ENCODE assay signal across 9 mouse cellular contexts in genomic region chr2:26359983-26360382, GRCm38 (mm10). TPM values are rescaled to one million over a fixed set of nuclear protein-coding genes. Genes with fewer than 3 reads are reported as not detected.
DNase-seq lines count a peak whose midpoint lies in the region; ATAC-seq and TF ChIP-seq lines count a peak whose summit lies in the region.
"Had no signal": no experiment of that assay in that cellular context is flagged by ENCODE, and none has a peak within 500 bp of the region (broad histone marks: within the 10 kb centered on the region; RNA-seq: fewer than 3 reads in every experiment).

No protein-coding gene starts in this region.

- no peak overlapping the region for H3K9ac ChIP-seq in liver, embryonic 11.5 days (ENCODE audit: low read depth, low read length)

- no peak overlapping the region for H3K4me3 ChIP-seq in liver, embryonic 11.5 days (ENCODE audit: low read depth, low read length)
- H3K4me3 ChIP-seq in left cerebral cortex, adult 2 months, result no peak overlapping the region
- H3K4me3 ChIP-seq: myocyte had no signal

- H3K27me3 ChIP-seq in liver, embryonic 11.5 days (replicated peaks; ENCODE audit: control insufficient read depth, insufficient read depth, low read length), result no peaks in the 10 kb centered on the region

- ATAC-seq in liver, embryonic 11.5 days (replicated peaks; ENCODE audit: low FRiP score), result no peak
- ATAC-seq in monocyte, adult 5-6 weeks (replicated peaks; ENCODE audit: insufficient number of reproducible peaks, low FRiP score, low TSS enrichment, poor library complexity, severe bottlenecking), result peak; percentile 51

- H3K4me1 ChIP-seq in liver, embryonic 11.5 days (replicated peaks; ENCODE audit: control insufficient read depth, insufficient read depth, low read length), result no peaks in the 10 kb centered on the region

- 61% methylated on average over 6 of the region's 6 CpGs for WGBS in liver, embryonic 11.5 days

- TF ChIP-seq CTCF in left cerebral cortex, adult 2 months (IDR thresholded peaks at IDR 0.05), result no peak

- H3K36me3 ChIP-seq in liver, embryonic 11.5 days (ENCODE audit: control insufficient read depth, insufficient read depth, low read length), result peaks cover 9% of the 10 kb centered on the region

- intact Hi-C loops in left cerebral cortex, postnatal 4 days (cut with DNase I), result no loop called here
- intact Hi-C loops in left cerebral cortex, adult 2 months (cut with DNase I), result no loop called here

- H3K27ac ChIP-seq in liver, embryonic 11.5 days (ENCODE audit: low read depth, low read length), result no peak overlapping the region
- H3K27ac ChIP-seq in left cerebral cortex, adult 2 months, result no peak overlapping the region

- no peaks in the 10 kb centered on the region for H3K9me3 ChIP-seq in liver, embryonic 11.5 days (ENCODE audit: control insufficient read depth, low read length)

- H3K4me2 ChIP-seq in liver, embryonic 11.5 days, result peak overlapping the region; percentile 2; the same call in 1 of the 2 replicates

- DNase-seq in left cerebral cortex, postnatal 4 days, result peak; percentile 73
- no peak for DNase-seq in left cerebral cortex, adult 11 months (ENCODE audit: low spot score)
- DNase-seq in gastrocnemius, postnatal 10 days, result peak; percentile 50
- no peak for DNase-seq in liver, embryonic 11.5 days (ENCODE audit: low spot score)
- no peak for DNase-seq in spleen, postnatal 14 days (ENCODE audit: low spot score in 2 of 2)
- DNase-seq in left cerebral cortex, adult 2 months (ENCODE audit: extremely low spot score in 1 of 2, low spot score in 2 of 2), result no peak
- DNase-seq in right cerebral cortex, postnatal 25 days, result no peak

RNA-seq across cellular contexts. Expression of gene Card9, which starts 0.7 kb away (rescaled TPM):
- total RNA-seq in left cerebral cortex, postnatal 4 days (2021), result 1 to 10 TPM; 1.1 to 1.4 TPM
- 1 to 10 TPM in 1 of 2 experiments, under 1 TPM in 1; 0.82 to 1.5 TPM for total RNA-seq in gastrocnemius, postnatal 10 days (2021)
- polyA plus RNA-seq in liver, embryonic 11.5 days (2014; fragmentation: Nextera tagmentation; extraction: Ambion mirVana), result 1.1 and 1.7 TPM in 2 replicates
- total RNA-seq in monocyte, adult 5-6 weeks (2017), result 82.3 to 116 TPM (median 106 TPM) in 3 replicates
- 1 to 10 TPM; 3.0 to 3.7 TPM for total RNA-seq in left cerebral cortex, adult 2 months (2021)

RNA-seq across cellular contexts. Expression of gene Dnlz, which starts 8.1 kb away (rescaled TPM):
- total RNA-seq in left cerebral cortex, postnatal 4 days (2021), result 10 to 100 TPM; 23.3 to 25.8 TPM
- total RNA-seq in gastrocnemius, postnatal 10 days (2021), result 10 to 100 TPM; 18.0 to 18.9 TPM
- 23.0 and 23.8 TPM in 2 replicates for polyA plus RNA-seq in liver, embryonic 11.5 days (2014; fragmentation: Nextera tagmentation; extraction: Ambion mirVana)
- total RNA-seq in monocyte, adult 5-6 weeks (2017), result 3.4 to 8.6 TPM (median 3.7 TPM) in 3 replicates
- total RNA-seq in left cerebral cortex, adult 2 months (2021), result 10 to 100 TPM; 26.7 to 28.9 TPM

RNA-seq across cellular contexts. Expression of gene Snapc4, which starts 20.5 kb away (rescaled TPM):
- total RNA-seq in left cerebral cortex, postnatal 4 days (2021), result 100 to 1,000 TPM in 1 of 2 experiments, 10 to 100 TPM in 1; 86.5 to 101 TPM
- total RNA-seq in gastrocnemius, postnatal 10 days (2021), result 10 to 100 TPM; 11.1 to 14.5 TPM
- polyA plus RNA-seq in liver, embryonic 11.5 days (2014; fragmentation: Nextera tagmentation; extraction: Ambion mirVana), result 36.4 and 41.6 TPM in 2 replicates
- total RNA-seq in monocyte, adult 5-6 weeks (2017), result 29.6 to 63.7 TPM (median 31.7 TPM) in 3 replicates
- 10 to 100 TPM; 74.2 to 78.2 TPM for total RNA-seq in left cerebral cortex, adult 2 months (2021)

RNA-seq across cellular contexts. Expression of gene Entr1, which starts 29.1 kb away (rescaled TPM):
- 100 to 1,000 TPM; 186 to 187 TPM for total RNA-seq in left cerebral cortex, postnatal 4 days (2021)
- total RNA-seq in gastrocnemius, postnatal 10 days (2021), result 10 to 100 TPM; 25.7 to 35.3 TPM
- 94.4 and 95.7 TPM in 2 replicates for polyA plus RNA-seq in liver, embryonic 11.5 days (2014; fragmentation: Nextera tagmentation; extraction: Ambion mirVana)
- 83.7 to 122 TPM (median 118 TPM) in 3 replicates for total RNA-seq in monocyte, adult 5-6 weeks (2017)
- 100 to 1,000 TPM; 152 to 164 TPM for total RNA-seq in left cerebral cortex, adult 2 months (2021)

RNA-seq across cellular contexts. Expression of gene Pmpca, which starts 29.2 kb away (rescaled TPM):
- 10 to 100 TPM; 93.6 to 98.6 TPM for total RNA-seq in left cerebral cortex, postnatal 4 days (2021)
- total RNA-seq in gastrocnemius, postnatal 10 days (2021), result 100 to 1,000 TPM; 124 to 146 TPM
- 147 and 150 TPM in 2 replicates for polyA plus RNA-seq in liver, embryonic 11.5 days (2014; fragmentation: Nextera tagmentation; extraction: Ambion mirVana)
- 54.9 to 68.4 TPM (median 59.0 TPM) in 3 replicates for total RNA-seq in monocyte, adult 5-6 weeks (2017)
- 10 to 100 TPM; 93.6 to 94.4 TPM for total RNA-seq in left cerebral cortex, adult 2 months (2021)

Comparison
In these comparisons a context has a peak if more than half of its experiments do, and no peak if none do; other contexts are left out.
1. DNase-seq: peak in left cerebral cortex, postnatal 4 days (single experiment) and gastrocnemius, postnatal 10 days (single experiment); none in left cerebral cortex, adult 11 months (single experiment), liver, embryonic 11.5 days (single experiment), spleen, postnatal 14 days (0 of 2), left cerebral cortex, adult 2 months (0 of 2) and right cerebral cortex, postnatal 25 days (single experiment).
2. RNA of gene Card9, which starts 0.7 kb away (total RNA-seq): 82.3 to 116 TPM in monocyte, adult 5-6 weeks; 3.0 to 3.7 TPM in left cerebral cortex, adult 2 months, 0.82 to 1.5 TPM in gastrocnemius, postnatal 10 days and 1.1 to 1.4 TPM in left cerebral cortex, postnatal 4 days; every median in the first group is over 10 times any median in the second.